Mouse (Mus musculus) layer of hippocampus, postnatal 14 days (tissue): ENCODE measurements around the gene Capn13. TPM values are rescaled to one million over a fixed set of nuclear protein-coding genes. Genes with fewer than 3 reads are reported as not detected.
A peak's percentile ranks its signal among the peaks of the same experiment; 100 is the strongest.

Source experiments
- DNase-seq, 2 experiments: peaks; one replicate each; pipeline ENCODE4 v3.0.0; 2021 to 2022; ENCODE audit warnings: low spot score in 2 of 2, mixed read lengths in 1 of 2
- long read RNA-seq, 2 experiments: library from polyadenylated mRNA; stranded (forward); transcript quantifications; one replicate each; pipeline ENCODE4 v2.0.0; 2021
- total RNA-seq, 2 experiments: library from RNA; stranded (reverse); gene quantifications; 2 replicates each; pipeline ENCODE4 v1.2.3; 2021

The Capn13 gene
- not detected for total RNA-seq
- long read RNA-seq, experiment 1 = 0 reads
- long read RNA-seq, experiment 2 = 0 reads

- DNase-seq = no peak
Measured at GRCm38 (mm10) chr17:73400862-73401261, at the start of gene Capn13. Gene Capn13, minus strand, starts transcription at chr17:73400866.

DNA sequence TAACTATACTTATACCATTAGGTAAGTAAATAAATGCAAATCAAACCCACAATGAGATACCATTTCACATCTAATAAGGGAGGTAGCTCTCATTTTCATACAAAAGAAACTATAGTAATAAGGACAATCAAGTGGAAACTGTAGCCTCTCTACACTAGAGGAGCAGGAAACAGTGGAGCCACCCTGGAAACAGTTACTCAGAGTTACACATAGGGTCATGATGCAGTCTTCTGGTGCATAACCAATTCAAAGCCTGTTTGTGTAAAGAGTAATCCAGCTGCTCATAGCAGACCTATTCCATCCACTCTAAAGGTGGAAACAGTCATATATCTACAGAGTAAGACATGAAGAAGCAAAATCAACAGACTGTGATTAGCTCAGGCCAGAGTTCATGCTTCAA lies 48.4 kb upstream of the Capn13 start:
- no peak for DNase-seq

DNA sequence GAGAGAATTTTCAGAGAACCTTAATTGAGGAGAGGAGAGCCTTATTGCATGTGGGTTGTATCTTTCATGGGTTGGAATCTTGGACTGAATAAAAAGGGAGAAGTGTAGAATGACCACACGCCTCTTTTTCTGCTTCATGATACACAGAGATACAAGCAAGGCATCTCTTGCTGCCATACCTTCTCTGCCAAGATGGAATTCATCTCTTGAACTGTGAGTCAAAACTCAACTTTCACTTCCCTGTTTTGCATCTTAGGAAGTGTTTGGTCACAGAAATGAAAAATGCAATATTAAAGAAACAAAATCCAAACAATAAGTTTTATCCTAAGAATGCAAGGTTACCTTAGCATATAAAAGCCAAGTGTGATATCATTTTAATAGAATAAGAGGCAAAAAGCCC lies 40.1 kb upstream of the Capn13 start:
- no peak for DNase-seq

DNA sequence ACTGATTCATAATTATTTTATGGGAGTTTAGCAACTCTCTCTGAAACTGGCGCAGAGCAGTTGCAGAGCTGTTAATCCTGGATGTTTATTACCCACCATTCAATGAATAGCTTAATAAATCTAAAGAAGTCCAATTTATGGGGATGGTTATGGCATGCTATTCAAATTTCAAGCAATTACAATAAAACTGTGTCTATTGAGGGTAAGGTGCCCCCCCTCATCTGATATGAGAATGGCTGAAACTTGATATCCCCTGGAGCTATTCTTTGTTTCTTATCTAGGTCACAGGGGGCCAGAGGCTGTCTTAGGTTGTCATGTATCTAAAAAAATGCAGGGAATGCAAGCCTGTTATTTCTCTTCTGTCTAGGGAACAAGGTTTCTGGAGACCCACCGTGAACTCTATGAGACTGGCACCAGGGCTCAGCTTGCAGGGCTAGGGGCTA lies 31.9 kb upstream of the Capn13 start:
- DNase-seq = no peak

DNA sequence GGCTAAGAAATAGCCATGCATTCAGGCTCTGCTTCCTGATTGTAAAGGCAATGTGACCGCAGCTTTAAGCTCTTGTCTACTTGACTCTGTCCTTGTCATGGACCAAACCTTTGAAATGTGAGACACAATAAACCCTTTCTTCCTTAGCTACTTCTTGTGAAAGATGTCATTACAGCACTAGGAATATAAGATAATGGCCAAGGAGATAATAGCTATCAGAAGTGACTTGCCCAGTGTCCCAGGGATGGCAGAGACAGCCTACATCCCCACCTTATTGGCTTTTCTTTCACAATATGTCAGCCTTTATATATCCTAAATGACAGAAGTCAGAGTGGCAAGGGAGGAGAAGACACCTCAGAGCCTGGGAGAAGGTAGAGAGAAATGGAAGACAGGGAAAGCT lies 31.4 kb upstream of the Capn13 start:
- no peak for DNase-seq

DNA sequence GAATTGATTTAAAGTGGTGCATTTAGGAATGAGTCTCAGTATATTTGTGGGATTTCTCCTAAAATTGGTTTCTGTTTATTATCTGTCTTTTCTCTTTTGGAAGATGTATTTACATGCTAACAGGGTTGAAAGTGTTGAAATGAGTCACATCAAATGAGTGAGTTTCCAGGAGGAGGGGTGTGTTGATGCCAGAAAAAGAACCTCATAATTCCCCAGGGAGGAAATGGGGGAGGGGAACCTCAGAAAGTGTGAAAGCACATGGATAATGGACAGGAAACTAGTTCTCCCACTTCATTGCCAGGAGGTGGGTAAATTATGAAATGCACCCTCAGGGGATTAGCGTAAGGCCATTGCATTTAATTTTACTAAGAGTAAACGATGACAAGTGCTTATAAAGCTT lies 16.7 kb upstream of the Capn13 start:
- no peak for DNase-seq

DNA sequence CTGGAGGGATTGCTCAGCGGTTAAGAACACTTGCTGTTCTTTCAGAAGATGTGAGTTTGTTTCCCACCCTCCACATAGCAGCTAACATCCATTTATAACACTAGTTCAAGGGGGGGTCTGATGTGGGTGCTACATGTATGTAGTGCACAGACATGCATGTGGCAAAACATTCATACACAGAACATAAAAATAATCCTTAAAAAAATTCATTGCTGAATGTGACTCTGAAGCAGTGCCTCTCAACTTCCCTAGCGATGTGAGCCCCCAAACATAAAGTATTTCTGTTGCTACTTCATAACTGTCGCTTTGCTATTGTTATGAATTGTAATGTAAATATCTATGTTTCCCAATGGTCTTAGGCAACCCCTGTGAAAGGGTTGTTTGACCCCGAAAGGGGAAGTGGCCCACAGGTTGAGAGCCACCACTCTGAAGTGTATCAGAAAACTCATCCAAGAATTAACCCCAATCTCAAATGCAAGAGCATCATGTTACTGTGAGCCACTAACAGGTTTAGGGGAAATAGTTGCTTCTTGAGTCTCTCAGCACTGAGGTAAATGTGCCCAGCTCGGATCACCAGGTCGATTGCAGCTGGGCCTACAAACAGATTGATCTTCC lies 15.6 kb upstream of the Capn13 start:
- no peak for DNase-seq

DNA sequence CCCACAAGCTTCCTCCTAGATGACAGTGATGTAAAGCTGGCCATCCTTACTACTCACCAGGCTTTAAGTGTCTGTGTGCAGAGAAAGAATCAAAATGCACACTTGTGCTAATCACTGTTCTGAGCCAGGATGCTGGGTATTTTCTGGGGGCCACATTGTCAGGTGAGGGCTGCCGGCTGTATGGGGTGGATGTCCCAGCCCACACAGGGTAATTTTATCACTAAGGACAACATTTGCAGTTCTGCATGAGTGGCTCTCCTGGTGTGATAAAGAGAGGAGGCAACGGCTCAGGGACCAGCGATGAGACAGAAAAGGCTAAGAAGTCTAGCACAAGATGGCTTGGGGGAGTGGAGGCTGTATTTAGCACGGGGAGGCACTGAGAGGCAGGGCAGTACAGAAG lies 11.2 kb upstream of the Capn13 start:
- no peak for DNase-seq

DNA sequence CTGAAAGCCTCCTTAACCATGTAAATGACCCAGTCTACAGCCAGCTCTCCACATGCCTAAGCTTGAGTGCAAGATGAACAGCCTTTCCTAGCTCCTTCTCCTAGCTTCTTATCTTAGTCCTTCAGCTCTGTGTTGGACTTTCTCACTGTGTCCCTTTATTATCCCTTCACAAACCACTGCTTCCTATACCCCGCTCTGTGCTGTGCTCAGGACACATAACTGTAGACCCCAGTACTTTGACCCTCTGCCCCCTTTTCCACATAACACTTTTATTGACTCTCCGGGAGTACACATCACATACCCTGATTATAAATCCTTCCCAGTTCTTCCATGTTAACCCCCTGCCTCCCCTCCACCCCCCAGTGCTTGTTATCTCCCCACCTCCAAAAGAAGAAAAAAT lies 606 bp upstream of the Capn13 start:
- no peak for DNase-seq

DNA sequence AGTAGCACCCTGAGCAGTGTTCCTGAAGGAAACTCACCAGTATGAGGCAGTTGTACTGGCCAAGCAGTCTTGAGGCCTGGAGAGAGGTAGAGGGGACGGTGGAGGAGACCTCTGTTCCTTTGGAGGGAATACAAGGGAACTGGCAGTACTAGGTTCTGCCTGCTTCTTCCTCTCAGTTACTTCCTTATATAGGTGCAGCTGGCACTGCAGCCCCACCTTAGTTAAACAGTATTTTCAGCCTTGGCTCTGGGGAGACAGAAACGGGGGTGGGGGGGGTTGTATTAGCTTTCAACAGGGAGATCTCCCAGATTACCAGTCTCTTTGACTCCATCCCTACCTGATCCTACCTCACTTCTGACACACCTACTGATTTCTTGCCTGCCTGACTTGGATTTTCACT lies 1.5 kb downstream of the Capn13 start:
- no peak for DNase-seq

DNA sequence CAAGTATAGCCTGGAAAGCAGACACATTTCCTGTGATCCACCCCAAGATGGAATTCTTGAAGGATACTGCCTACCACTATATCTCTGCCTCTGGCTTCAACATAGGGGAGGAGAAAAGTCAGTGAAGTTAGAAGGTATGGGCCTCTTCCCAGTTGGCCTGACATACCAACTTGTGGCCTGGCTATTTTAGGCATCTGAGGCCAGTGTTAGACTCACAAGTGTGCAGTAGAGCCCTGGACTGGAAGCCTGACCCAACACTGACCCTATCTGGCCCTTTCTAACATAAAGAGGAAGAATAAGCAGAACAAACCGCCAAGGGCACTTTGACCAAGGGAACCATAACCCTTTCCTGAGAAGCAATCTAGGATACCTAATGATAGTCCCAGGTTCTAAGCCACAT lies 7.3 kb downstream of the Capn13 start:
- no peak for DNase-seq

DNA sequence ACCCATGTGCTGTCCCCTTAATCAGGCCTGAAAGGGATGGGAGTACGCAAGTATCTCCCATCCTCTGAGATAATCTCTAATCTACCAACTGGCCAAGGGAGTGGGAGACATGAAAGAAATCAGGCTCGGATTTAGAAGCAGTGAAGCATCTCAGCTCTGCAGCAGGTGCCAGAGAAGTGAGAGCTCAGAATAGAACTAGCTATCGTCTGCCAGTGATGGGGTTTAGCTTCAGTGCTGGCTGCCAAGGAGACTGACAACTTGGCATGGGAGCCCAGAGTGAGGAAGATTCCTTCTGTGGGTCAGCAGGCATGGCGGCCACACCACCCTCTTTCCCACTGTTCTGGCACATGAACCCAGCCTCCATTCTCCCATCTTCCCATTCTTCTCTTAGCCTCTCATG lies 8.9 kb downstream of the Capn13 start:
- DNase-seq = peak in 1 of 2 experiments; percentile 33

- DNase-seq = peak; percentile 66 to 73
Measured at GRCm38 (mm10) chr17:73390191-73391089, 10.2 kb downstream of the Capn13 start.

GRCm38 (mm10) chr17:73389336-73389735 lies 11.3 kb downstream of the Capn13 start:
- DNase-seq = no peak

DNA sequence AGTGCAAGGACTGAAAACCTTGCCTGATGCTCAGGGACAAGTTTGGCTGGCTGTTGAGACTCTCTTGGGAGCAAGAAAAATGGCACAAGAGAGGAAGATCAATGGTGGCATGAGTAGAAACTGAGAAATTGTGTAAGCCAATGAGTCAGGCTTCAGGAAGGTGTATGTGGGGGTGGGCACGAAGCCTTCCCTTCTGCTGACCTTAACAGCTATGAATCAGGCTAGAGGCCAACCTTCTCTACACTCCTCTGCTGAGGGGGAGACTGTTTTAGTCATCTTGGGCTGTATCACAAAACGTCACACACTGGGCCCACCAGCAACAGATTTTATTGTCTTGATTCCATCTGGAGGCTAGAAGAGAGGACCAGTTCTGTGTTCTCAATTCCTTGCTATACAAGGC lies 14.1 kb downstream of the Capn13 start:
- DNase-seq = no peak

DNA sequence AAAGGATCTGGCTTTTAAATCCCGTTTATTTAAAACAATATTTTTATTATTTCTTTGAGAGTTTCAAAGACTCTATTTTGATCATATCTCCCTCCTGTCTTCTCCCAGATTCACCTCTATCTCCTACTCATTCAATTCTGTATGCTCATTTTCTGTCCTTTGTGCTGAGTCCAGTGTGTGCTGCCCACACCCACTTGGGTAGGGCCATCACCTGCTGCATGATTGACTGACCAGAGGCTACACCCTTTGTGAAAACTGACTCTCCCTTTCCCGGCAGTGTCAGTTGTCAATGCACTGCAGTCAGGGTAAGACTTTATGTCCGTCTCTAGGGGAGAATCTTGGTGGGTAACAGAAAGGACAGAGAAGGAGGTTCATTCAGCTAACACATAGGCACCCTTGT lies 14.7 kb downstream of the Capn13 start:
- no peak for DNase-seq

DNA sequence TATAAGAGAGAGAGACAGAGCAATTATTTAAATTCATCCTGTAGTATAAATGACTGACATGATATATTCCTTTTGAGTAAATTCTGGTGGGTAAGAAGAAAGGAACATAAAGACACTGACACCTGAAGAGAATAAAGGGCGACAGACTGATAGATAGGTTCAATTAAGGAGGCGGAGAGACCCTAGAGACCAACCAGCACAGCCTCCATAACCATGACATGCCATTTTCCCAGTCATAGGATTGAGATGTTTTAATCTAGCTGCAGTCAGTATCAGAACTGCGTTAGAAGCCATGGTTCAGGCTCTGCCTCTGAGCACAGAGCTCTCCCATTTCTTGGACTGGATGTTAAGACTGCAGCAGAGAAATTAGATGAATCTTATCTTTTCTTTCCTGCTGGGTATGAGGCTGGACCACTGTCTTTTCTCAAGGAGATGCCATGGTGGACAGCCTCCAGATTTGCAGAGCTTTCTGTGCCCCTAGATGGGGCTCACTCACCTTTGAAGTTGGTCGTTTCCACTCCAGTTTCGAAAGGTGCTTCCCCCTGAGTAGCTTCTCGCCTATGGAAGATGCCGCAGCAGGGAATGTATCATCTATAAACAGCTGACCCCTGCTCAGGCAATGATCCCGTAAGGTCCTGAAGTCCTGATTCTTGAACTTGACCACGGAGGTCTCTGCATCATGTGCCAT lies 18.2 kb downstream of the Capn13 start:
- no peak for DNase-seq

GRCm38 (mm10) chr17:73381681-73382080 lies 19.0 kb downstream of the Capn13 start:
- peak in 1 of 2 experiments; percentile 79 for DNase-seq

- DNase-seq = no peak
Measured at GRCm38 (mm10) chr17:73377778-73378484, 22.7 kb downstream of the Capn13 start.

DNA sequence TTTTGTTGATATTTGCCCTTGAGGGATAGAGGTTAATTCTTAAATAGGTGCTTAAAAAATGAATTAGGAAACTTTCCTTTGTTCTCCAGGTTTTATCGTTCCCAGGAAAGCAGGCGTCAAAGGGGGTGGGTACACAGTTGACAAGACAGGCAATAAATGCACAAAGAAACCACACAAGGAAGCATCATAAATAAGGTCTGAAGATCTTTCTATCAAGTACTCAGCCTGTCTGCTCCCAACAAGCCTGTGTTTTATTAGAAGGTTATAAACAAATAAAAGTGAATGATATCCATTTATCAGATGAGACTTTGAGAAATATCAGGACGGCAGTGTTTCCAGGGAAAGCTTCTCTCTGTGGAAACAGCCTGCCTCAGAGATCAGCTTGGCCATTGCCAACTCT lies 33.3 kb downstream of the Capn13 start:
- DNase-seq = no peak

- no peak for DNase-seq
Measured at GRCm38 (mm10) chr17:73361054-73361453, 39.6 kb downstream of the Capn13 start.
